Mouse (Mus musculus): ENCODE data around the gene Gm17581.
"Not testable (repeated sequence)": the region's sequence is repeated elsewhere in the genome, so short reads cannot be mapped to it uniquely, and the experiment has no call there.

The Gm17581 gene

DNA sequence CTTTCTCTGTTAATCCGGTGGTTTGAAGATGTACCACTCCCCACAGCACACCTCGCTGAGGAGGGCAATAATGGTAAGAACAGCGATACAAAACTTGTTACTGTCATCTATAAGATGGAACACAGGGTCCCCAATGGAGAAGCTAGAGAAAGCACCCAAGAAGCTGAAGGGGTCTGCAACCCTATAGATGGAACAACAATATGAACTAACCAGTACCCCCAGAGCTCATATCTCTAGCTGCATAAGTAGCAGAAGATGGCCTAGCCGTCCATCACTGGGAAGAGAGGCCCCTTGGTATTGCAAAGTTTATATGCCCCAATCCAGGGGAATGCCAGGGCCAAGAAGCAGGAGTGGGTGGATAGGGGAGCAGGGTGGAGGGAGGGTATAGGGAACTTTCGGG lies at the start of gene Gm17581:
TSS of gene Gm17581 (minus strand) at position 101 of the 400 bp plus-strand sequence.
- DNase-seq (ENCODE audit: low read depth, low spot score) = not testable (repeated sequence)

GRCm38 (mm10) chr2:155784534-155784933 lies 48.9 kb upstream of the Gm17581 start:
- DNase-seq (ENCODE audit: low read depth, low spot score) = no peak

DNA sequence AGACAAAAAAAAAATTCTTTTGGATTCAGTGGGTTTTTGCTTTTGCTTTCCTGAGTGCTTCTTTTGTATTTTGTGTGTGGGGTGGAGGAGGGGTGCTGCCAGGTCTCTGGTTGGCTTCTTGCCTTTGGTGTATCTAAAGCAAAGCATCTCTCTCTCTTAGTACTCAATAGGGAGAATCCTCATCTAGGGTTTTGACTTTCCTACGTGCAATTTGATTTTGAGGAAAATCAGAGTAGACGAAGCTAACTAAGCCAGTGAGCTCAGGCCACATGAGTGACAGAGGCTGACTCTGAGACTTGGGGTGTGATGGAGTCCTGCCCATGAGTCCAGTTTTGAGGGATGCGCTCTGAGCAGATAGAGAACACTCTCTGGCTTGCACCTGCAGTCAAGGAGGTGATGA lies 43.8 kb upstream of the Gm17581 start:
- no peak for DNase-seq (ENCODE audit: low read depth, low spot score)

- no peak for DNase-seq (ENCODE audit: low read depth, low spot score)
Measured at GRCm38 (mm10) chr2:155779066-155779465, 43.4 kb upstream of the Gm17581 start.

- no peak for DNase-seq (ENCODE audit: low read depth, low spot score)
Measured at GRCm38 (mm10) chr2:155778004-155778403, 42.3 kb upstream of the Gm17581 start.

DNA sequence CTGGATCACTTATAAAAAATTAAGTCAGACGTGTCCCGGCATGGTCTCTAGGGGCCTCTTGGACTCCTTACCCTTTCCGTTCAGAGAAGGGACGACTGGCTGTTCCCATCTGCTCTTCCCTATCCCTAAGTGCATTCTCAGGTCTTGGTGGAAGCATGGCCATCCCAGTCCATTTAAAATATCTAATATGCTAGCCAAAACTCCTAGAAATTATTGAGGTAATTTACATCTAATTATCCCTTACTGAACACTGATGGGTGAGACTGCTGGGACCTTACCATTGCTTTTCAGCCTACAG lies 42.0 kb upstream of the Gm17581 start:
- DNase-seq (ENCODE audit: low read depth, low spot score) = no peak

- DNase-seq (ENCODE audit: low read depth, low spot score) = no peak
Measured at GRCm38 (mm10) chr2:155776824-155777687, 41.4 kb upstream of the Gm17581 start.

GRCm38 (mm10) chr2:155775685-155776263 lies 40.1 kb upstream of the Gm17581 start:
- no peak for DNase-seq (ENCODE audit: low read depth, low spot score)

GRCm38 (mm10) chr2:155774927-155775684 lies 39.4 kb upstream of the Gm17581 start, which contains the start of gene Mmp24:
Mmp24 (plus strand) TSS chr2:155775342.
- DNase-seq (ENCODE audit: low read depth, low spot score) = no peak

GRCm38 (mm10) chr2:155774261-155774926 lies 38.7 kb upstream of the Gm17581 start:
- no peak for DNase-seq (ENCODE audit: low read depth, low spot score)

DNA sequence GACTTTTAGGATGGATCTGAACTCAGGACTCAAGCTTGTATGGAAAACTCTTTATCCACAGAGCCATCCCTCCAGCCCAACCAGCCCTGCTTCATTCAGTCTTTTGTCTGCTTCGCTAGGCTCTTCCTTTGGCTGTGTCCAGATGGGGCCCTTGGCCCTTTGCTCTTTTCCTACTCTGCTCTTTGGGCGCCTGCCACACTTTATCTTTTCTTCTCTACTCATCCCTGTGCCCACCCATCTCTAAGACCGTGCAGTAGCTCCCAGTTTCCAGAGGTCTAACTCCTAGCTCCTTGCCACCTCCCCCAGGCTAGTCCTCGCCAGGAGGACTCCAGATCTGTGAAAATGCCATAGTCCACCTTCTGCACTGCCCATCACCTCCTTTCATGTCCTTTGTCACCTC lies 38.0 kb upstream of the Gm17581 start:
- no peak for DNase-seq (ENCODE audit: low read depth, low spot score)

DNA sequence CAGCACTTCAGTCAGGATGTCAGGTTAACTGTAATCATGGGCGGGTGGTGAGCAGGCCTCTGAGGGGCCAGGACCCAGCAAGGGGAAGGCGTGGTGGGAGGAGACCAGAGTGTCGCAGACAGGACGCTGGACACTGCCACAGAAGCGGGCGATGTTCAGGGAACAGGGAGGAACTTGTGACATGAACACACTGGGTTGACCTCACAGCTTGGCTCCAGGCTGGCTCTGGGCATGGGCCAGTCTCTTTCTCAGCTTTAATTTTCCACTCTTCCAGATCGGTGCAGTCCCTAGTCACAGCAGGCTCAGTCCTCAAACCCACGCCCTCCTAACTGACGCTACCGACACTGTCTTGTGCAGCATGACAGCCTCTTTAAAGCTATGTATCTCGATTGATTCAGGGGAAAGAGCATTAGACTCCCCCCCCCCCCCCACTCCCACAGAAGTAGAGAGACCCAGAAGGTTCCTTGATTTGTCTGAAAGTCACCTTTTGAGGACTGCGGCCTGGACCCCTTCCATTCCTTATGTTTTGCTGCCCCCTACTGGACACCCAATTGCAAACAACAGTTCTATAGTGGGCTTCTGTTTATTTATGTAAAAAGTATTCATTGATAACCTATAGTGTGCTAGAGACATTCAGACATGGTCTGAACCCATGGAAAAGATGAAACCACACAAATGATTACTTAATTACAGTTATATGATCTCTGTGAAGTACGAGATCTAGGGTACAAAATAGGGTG lies 29.2 kb upstream of the Gm17581 start:
- DNase-seq (ENCODE audit: low read depth, low spot score) = peak; percentile 51

GRCm38 (mm10) chr2:155756855-155757566 lies 21.3 kb upstream of the Gm17581 start:
- DNase-seq (ENCODE audit: low read depth, low spot score) = no peak

DNA sequence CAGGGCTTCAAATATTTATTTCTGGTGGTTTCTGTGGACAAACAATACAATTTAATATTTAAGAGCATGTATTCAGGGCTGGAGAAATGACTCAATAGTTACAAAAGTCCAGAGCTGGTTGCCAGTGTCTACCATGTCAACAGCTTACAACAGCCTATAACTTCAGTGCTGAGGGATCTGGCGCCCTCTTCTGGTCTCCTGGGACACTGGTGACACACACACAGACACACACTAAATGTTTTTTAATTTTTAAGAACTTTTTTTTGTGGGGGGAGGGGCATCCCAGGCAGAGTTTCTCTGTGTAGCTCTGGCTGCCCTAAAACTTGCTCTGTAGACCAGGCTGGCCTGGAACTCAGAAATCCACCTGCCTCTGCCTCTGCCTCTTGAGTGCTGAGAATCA lies 20.1 kb upstream of the Gm17581 start:
- DNase-seq (ENCODE audit: low read depth, low spot score) = peak; percentile 19

GRCm38 (mm10) chr2:155751014-155751786 lies 15.5 kb upstream of the Gm17581 start, which contains the start of gene Procr:
Procr (plus strand) TSS chr2:155751117.
- DNase-seq (ENCODE audit: low read depth, low spot score) = no peak

- no peak for DNase-seq (ENCODE audit: low read depth, low spot score)
Measured at GRCm38 (mm10) chr2:155749394-155749793, 13.7 kb upstream of the Gm17581 start.

- no peak for DNase-seq (ENCODE audit: low read depth, low spot score)
Measured at GRCm38 (mm10) chr2:155745487-155745886, 9.8 kb upstream of the Gm17581 start.

- no peak for DNase-seq (ENCODE audit: low read depth, low spot score)
Measured at GRCm38 (mm10) chr2:155743351-155743750, 7.7 kb upstream of the Gm17581 start.

DNA sequence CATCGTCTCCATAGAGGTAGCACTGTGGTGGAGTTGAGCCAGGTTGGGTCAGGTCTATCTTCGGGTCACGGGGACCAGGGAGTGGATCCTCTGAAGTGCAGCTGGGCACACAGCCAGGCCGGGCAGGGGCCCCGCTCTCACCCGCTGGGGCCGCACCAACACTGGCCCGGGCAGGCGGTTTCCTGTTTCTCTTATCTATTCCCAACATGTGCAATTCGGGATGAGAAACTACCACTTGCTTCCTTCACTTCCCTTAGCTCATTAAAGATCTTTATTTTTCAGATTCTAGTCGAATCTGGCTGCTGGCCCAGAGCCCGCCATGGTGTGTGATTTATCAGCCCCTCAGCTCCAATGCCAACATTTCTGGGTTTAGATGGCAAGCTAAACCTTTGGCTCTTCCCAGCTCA lies 7.3 kb upstream of the Gm17581 start:
- DNase-seq (ENCODE audit: low read depth, low spot score) = no peak

GRCm38 (mm10) chr2:155742211-155742610 lies 6.5 kb upstream of the Gm17581 start:
- DNase-seq (ENCODE audit: low read depth, low spot score) = no peak
